8 mouse cellular contexts compared by ENCODE assay signal in the genomic region with DNA sequence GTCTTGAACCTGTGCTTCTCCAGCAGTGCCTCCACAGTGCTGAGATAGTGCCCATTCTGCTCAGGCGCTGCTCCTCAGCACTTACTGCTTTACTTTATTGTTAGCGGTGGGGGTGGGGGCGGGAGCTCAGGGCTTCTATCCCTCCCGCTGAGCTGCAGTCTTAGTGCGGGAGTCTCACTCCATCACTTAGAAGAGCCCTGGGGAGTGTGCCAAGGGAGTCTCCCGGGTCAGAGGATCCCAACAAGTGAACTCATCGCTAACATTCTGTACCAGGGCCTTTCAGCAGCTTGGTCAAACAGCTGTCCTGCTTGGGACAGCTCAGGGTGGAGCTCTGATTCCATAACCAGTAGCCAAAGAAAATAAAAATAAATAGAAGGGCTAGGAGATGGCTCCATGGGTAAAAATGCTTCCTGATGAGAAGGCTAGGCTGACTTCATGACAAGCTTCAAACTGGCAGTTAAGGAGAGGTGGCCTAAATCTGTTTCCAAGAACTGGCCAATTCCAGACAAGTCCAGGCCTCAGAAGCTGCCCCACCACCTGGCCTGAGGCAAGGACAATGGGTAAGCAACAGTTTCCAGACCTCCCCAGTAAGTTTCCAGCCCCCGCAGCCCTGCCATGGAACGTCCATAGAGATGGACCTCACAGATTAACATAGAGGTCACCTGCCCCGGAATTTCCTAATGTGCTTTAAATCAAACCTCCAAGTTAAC. TPM values are rescaled to one million over a fixed set of nuclear protein-coding genes. Genes with fewer than 3 reads are reported as not detected.
A peak's percentile ranks its signal among the peaks of the same experiment; 100 is the strongest.
DNase-seq lines count a peak whose midpoint lies in the region; ATAC-seq and TF ChIP-seq lines count a peak whose summit lies in the region.

No protein-coding gene starts in this region.

- DNase-seq in liver, embryonic 11.5 days (ENCODE audit: low spot score): no peak
- DNase-seq in heart, adult 2 months: peak in 1 of 2 experiments; percentile 76
- DNase-seq in kidney, postnatal 10 days: peak; percentile 80
- DNase-seq in embryo, embryonic 11 days: no peak
- no peak for DNase-seq in spleen, postnatal 10 days (ENCODE audit: low spot score in 2 of 2)
- no peak for DNase-seq in left cerebral cortex, adult 8-10 months (ENCODE audit: low spot score in 2 of 2)

- no peaks in the 10 kb centered on the region for H3K79me2 ChIP-seq in heart, adult 2 months (replicated peaks; ENCODE audit: control insufficient read depth, insufficient read depth, low read length)

- TF ChIP-seq EP300 in heart, adult 2 months (IDR thresholded peaks at IDR 0.05; ENCODE audit: insufficient read depth, low read depth, low read length): no peak; the same call in 1 of the 2 replicates

- intact Hi-C loops in heart, adult 2 months (cut with DNase I): no loop called here

- no peak for ATAC-seq in liver, embryonic 11.5 days (replicated peaks; ENCODE audit: low FRiP score)
- no peak for ATAC-seq in liver, embryonic 12.5 days

- no peaks in the 10 kb centered on the region for H3K9me3 ChIP-seq in liver, embryonic 11.5 days (ENCODE audit: control insufficient read depth, low read length)
- no peaks in the 10 kb centered on the region for H3K9me3 ChIP-seq in liver, embryonic 12.5 days (replicated peaks)

- no peak overlapping the region for H3K27ac ChIP-seq in liver, embryonic 11.5 days (ENCODE audit: low read depth, low read length)
- H3K27ac ChIP-seq in liver, embryonic 12.5 days: no peak overlapping the region
- peak overlapping the region; percentile 81 for H3K27ac ChIP-seq in heart, adult 2 months
- H3K27ac ChIP-seq in small intestine, adult 2 months (ENCODE audit: insufficient read depth, low read depth, low read length): peak overlapping the region; percentile 18; the same call in 1 of the 2 replicates

- no peaks in the 10 kb centered on the region for H3K27me3 ChIP-seq in liver, embryonic 11.5 days (replicated peaks; ENCODE audit: control insufficient read depth, insufficient read depth, low read length)
- H3K27me3 ChIP-seq in liver, embryonic 12.5 days (replicated peaks): no peaks in the 10 kb centered on the region
- no peaks in the 10 kb centered on the region for H3K27me3 ChIP-seq in heart, adult 2 months (ENCODE audit: control insufficient read depth, insufficient read depth, low read length)
- H3K27me3 ChIP-seq in small intestine, adult 2 months (ENCODE audit: control insufficient read depth, insufficient read depth, low read length): no peaks in the 10 kb centered on the region

- 80% methylated on average over 10 of the region's 10 CpGs for WGBS in liver, embryonic 11.5 days
- 76% methylated on average over 10 of the region's 10 CpGs for WGBS in liver, embryonic 12.5 days (ENCODE audit: insufficient replicate concordance)
- WGBS in heart, adult 2 months: 57% methylated on average over 10 of the region's 10 CpGs
- WGBS in small intestine, adult 2 months: 81% methylated on average over 10 of the region's 10 CpGs

- TF ChIP-seq POLR2A in heart, adult 2 months (IDR thresholded peaks at IDR 0.05; ENCODE audit: insufficient read depth, low read depth, low read length): no peak
- no peak for TF ChIP-seq POLR2A in small intestine, adult 2 months (IDR thresholded peaks at IDR 0.05; ENCODE audit: low read depth, low read length)

- no peak for TF ChIP-seq CTCF in heart, adult 2 months (IDR thresholded peaks at IDR 0.05)
- TF ChIP-seq CTCF in small intestine, adult 2 months (IDR thresholded peaks at IDR 0.05; ENCODE audit: extremely low read depth, insufficient read length, insufficient replicate concordance, low read depth, low read length): no peak

- H3K4me2 ChIP-seq in liver, embryonic 11.5 days: no peak overlapping the region
- H3K4me2 ChIP-seq in liver, embryonic 12.5 days: no peak overlapping the region

- H3K4me1 ChIP-seq in liver, embryonic 11.5 days (replicated peaks; ENCODE audit: control insufficient read depth, insufficient read depth, low read length): peaks cover 28% of the 10 kb centered on the region
- H3K4me1 ChIP-seq in liver, embryonic 12.5 days: peaks cover 51% of the 10 kb centered on the region
- H3K4me1 ChIP-seq in heart, adult 2 months (ENCODE audit: control insufficient read depth, insufficient read depth, low read length): peaks cover 9% of the 10 kb centered on the region
- H3K4me1 ChIP-seq in small intestine, adult 2 months (ENCODE audit: control insufficient read depth, insufficient read depth, insufficient read length, low read length): peaks cover 24% of the 10 kb centered on the region

- peak overlapping the region; percentile 74; the same call in 1 of the 2 replicates for H3K9ac ChIP-seq in liver, embryonic 11.5 days (ENCODE audit: low read depth, low read length)
- H3K9ac ChIP-seq in liver, embryonic 12.5 days: no peak overlapping the region
- no peak overlapping the region for H3K9ac ChIP-seq in heart, adult 2 months (ENCODE audit: low read depth, low read length)

- no peak overlapping the region for H3K4me3 ChIP-seq in liver, embryonic 11.5 days (ENCODE audit: low read depth, low read length)
- no peak overlapping the region for H3K4me3 ChIP-seq in liver, embryonic 12.5 days
- H3K4me3 ChIP-seq in heart, adult 2 months: no peak overlapping the region
- no peak overlapping the region for H3K4me3 ChIP-seq in small intestine, adult 2 months (ENCODE audit: low read depth, low read length)

- H3K36me3 ChIP-seq in liver, embryonic 11.5 days (ENCODE audit: control insufficient read depth, insufficient read depth, low read length): 0 out of 2 replicates have a peak, but pooled peaks cover 3% of the 10 kb centered on the region
- peaks cover 8% of the 10 kb centered on the region for H3K36me3 ChIP-seq in liver, embryonic 12.5 days
- H3K36me3 ChIP-seq in heart, adult 2 months (ENCODE audit: control insufficient read depth, insufficient read depth, low read length): no peaks in the 10 kb centered on the region
- H3K36me3 ChIP-seq in small intestine, adult 2 months (ENCODE audit: control insufficient read depth, insufficient read depth, low read length): no peaks in the 10 kb centered on the region

RNA-seq across cellular contexts. Expression of a gene that starts 1.3 kb away (rescaled TPM):
- polyA plus RNA-seq in liver, embryonic 11.5 days (2014; fragmentation: Nextera tagmentation; extraction: Ambion mirVana): 342 and 357 TPM in 2 replicates
- polyA plus RNA-seq in liver, embryonic 12.5 days (2016; fragmentation: Nextera tagmentation; extraction: Ambion mirVana): 266 and 269 TPM in 2 replicates
- total RNA-seq in heart, adult 2 months (2021): 10 to 100 TPM; 56.9 to 64.2 TPM
- 54.1 and 68.3 TPM in 2 replicates for polyA plus RNA-seq in heart, adult 2 months (2012; rRNA removed)
- 109 and 152 TPM in 2 replicates for polyA plus RNA-seq in small intestine, adult 2 months (2012; rRNA removed)
- 10 to 100 TPM; 61.5 to 65.0 (median 63.0) TPM for total RNA-seq in left cerebral cortex, adult 8-10 months (2022)

RNA-seq across cellular contexts. Expression of a gene that starts 11.6 kb away (rescaled TPM):
- 33.7 and 34.6 TPM in 2 replicates for polyA plus RNA-seq in liver, embryonic 11.5 days (2014; fragmentation: Nextera tagmentation; extraction: Ambion mirVana)
- polyA plus RNA-seq in liver, embryonic 12.5 days (2016; fragmentation: Nextera tagmentation; extraction: Ambion mirVana): 19.6 and 24.2 TPM in 2 replicates
- 10 to 100 TPM; 39.7 to 48.4 TPM for total RNA-seq in heart, adult 2 months (2021)
- 35.5 and 44.8 TPM in 2 replicates for polyA plus RNA-seq in heart, adult 2 months (2012; rRNA removed)
- polyA plus RNA-seq in small intestine, adult 2 months (2012; rRNA removed): 49.5 and 129 TPM in 2 replicates
- total RNA-seq in left cerebral cortex, adult 8-10 months (2022): 10 to 100 TPM; 11.2 to 17.0 (median 13.4) TPM

RNA-seq across cellular contexts. Expression of a gene that starts 27.0 kb away (rescaled TPM):
- polyA plus RNA-seq in liver, embryonic 11.5 days (2014; fragmentation: Nextera tagmentation; extraction: Ambion mirVana): 43.0 and 47.2 TPM in 2 replicates
- polyA plus RNA-seq in liver, embryonic 12.5 days (2016; fragmentation: Nextera tagmentation; extraction: Ambion mirVana): 59.5 and 66.8 TPM in 2 replicates
- 100 to 1,000 TPM; 123 to 127 TPM for total RNA-seq in heart, adult 2 months (2021)
- 66.2 and 109 TPM in 2 replicates for polyA plus RNA-seq in heart, adult 2 months (2012; rRNA removed)
- polyA plus RNA-seq in small intestine, adult 2 months (2012; rRNA removed): 419 and 1,098 TPM in 2 replicates
- 100 to 1,000 TPM; 206 to 222 (median 214) TPM for total RNA-seq in left cerebral cortex, adult 8-10 months (2022)

RNA-seq across cellular contexts. Expression of a gene that starts 31.5 kb away (rescaled TPM):
- not detected in 2 replicates for polyA plus RNA-seq in liver, embryonic 11.5 days (2014; fragmentation: Nextera tagmentation; extraction: Ambion mirVana)
- not detected in 2 replicates for polyA plus RNA-seq in liver, embryonic 12.5 days (2016; fragmentation: Nextera tagmentation; extraction: Ambion mirVana)
- total RNA-seq in heart, adult 2 months (2021): not detected
- 0.06 and 0.12 TPM in 2 replicates for polyA plus RNA-seq in heart, adult 2 months (2012; rRNA removed)
- 0.03 and 0.05 TPM in 2 replicates for polyA plus RNA-seq in small intestine, adult 2 months (2012; rRNA removed)
- under 1 TPM in 1 of 4 experiments, not detected in 3; 0.07 TPM for total RNA-seq in left cerebral cortex, adult 8-10 months (2022)

RNA-seq across cellular contexts. Expression of a gene that starts 39.5 kb away (rescaled TPM):
- 4.2 and 4.9 TPM in 2 replicates for polyA plus RNA-seq in liver, embryonic 11.5 days (2014; fragmentation: Nextera tagmentation; extraction: Ambion mirVana)
- polyA plus RNA-seq in liver, embryonic 12.5 days (2016; fragmentation: Nextera tagmentation; extraction: Ambion mirVana): 4.4 and 4.9 TPM in 2 replicates
- total RNA-seq in heart, adult 2 months (2021): 1 to 10 TPM; 1.1 to 2.0 TPM
- 0.38 and 3.8 TPM in 2 replicates for polyA plus RNA-seq in heart, adult 2 months (2012; rRNA removed)
- 4.1 and 6.7 TPM in 2 replicates for polyA plus RNA-seq in small intestine, adult 2 months (2012; rRNA removed)
- not detected for total RNA-seq in left cerebral cortex, adult 8-10 months (2022)

Comparison
In these comparisons a context has a peak if more than half of its experiments do, and no peak if none do; other contexts are left out.
1. H3K27ac ChIP-seq: peak in heart, adult 2 months (single experiment) and small intestine, adult 2 months (single experiment); none in liver, embryonic 11.5 days (single experiment) and liver, embryonic 12.5 days (single experiment).